Mouse (Mus musculus) intestine, embryonic 16.5 days (tissue): ENCODE measurements around the gene Kpna1. TPM values are rescaled to one million over a fixed set of nuclear protein-coding genes. Genes with fewer than 3 reads are reported as not detected.
A peak's percentile ranks its signal among the peaks of the same experiment; 100 is the strongest.
"Not testable (repeated sequence)": the region's sequence is repeated elsewhere in the genome, so short reads cannot be mapped to it uniquely, and the experiment has no call there.

ENCODE experiments used
- ATAC-seq: fragments of 200-750 bp; cut with Nextera tagmentation; 2 replicates; pipeline ENCODE4 v1.8.0; 2017; ENCODE audit warnings: moderate TSS enrichment, moderate library complexity
- H3K27ac ChIP-seq: fragments of 300-500 bp; sonication (generic); 2 replicates; pipeline ENCODE4 v1.5.1; 2014; ENCODE audit warnings: mild to moderate bottlenecking, low read length
- H3K27me3 ChIP-seq: fragments of 300-500 bp; sonication (generic); replicated peaks from 2 replicates; pipeline ENCODE4 v1.6.1; 2014; ENCODE audit warnings: low read length, control low read depth, mixed read lengths; ENCODE audit not compliant: control insufficient read depth, insufficient read depth
- H3K36me3 ChIP-seq: fragments of 300-500 bp; sonication (generic); 2 replicates; pipeline ENCODE4 v1.6.1; 2014; ENCODE audit warnings: low read length, control low read depth; ENCODE audit not compliant: control insufficient read depth, insufficient read depth
- H3K4me1 ChIP-seq: fragments of 300-500 bp; sonication (generic); 2 replicates; pipeline ENCODE4 v1.6.1; 2014; ENCODE audit warnings: low read length, control low read depth, mixed read lengths; ENCODE audit not compliant: control insufficient read depth, insufficient read depth
- H3K4me2 ChIP-seq: fragments of 300-500 bp; sonication (generic); 2 replicates; pipeline ENCODE4 v1.6.1; 2014; ENCODE audit warnings: low read depth, low read length, control low read depth
- H3K4me3 ChIP-seq: fragments of 300-500 bp; sonication (generic); 2 replicates; pipeline ENCODE4 v1.5.1; 2014; ENCODE audit warnings: mild to moderate bottlenecking, low read length
- H3K9ac ChIP-seq: fragments of 300-500 bp; sonication (generic); 2 replicates; pipeline ENCODE4 v1.6.1; 2014; ENCODE audit warnings: low read depth, low read length
- H3K9me3 ChIP-seq: fragments of 300-500 bp; sonication (generic); 2 replicates; pipeline ENCODE4 v1.6.1; 2016; ENCODE audit warnings: low read length, control low read depth; ENCODE audit not compliant: control insufficient read depth
- WGBS: fragments of 180-500 bp; shearing (Covaris S2); extraction: QIAGEN DNeasy Blood & Tissue Kit; methylation state at CpG from one replicate; pipeline ENCODE4 v1.1.7; 2014; 5-methylcytosine and 5-hydroxymethylcytosine counted together
- polyA plus RNA-seq: library from polyadenylated mRNA; unstranded; fragments of >200 nt; fragmentation: Nextera tagmentation; extraction: Ambion mirVana; gene quantifications from 2 replicates; pipeline ENCODE4 v1.2.1, GENCODE M21; 2015

The Kpna1 gene
- polyA plus RNA-seq, 1 experiment from 2014 or later: 31.6 TPM

DNA sequence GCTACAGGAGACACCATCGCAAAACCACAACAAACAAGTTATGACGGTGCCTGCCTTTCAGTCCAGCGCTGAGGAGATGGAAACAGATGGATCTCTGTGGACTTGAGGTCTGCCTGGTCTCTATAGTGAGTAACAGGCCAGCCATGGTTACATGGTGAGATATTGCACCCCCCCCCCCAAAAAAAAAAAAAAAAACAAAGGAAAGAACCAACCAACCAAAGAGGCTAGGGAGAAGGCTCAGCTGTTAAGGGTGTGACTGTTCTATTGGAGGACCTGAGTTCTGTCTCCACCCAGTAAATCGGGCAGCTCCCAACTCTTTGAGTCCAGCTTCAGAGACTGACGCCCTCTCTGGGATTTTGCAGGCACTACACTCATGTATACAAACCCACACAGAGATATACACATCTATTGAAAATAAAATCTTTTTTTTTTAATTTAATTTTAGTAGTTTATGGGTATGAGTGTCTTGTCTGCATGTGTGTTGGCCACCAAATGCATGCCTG is 25.9 kb upstream of the Kpna1 start:
- H3K36me3 ChIP-seq: peaks cover 3% of the 10 kb centered on the region; the same call in 1 of the 2 replicates
- H3K27me3 ChIP-seq: no peaks in the 10 kb centered on the region
- H3K9me3 ChIP-seq: no peaks in the 10 kb centered on the region
- no peaks in the 10 kb centered on the region for H3K4me1 ChIP-seq
- H3K9ac ChIP-seq: no peak overlapping the region
- H3K4me3 ChIP-seq: no peak overlapping the region
- H3K4me2 ChIP-seq: no peak overlapping the region
- 86% methylated on average over 5 of the region's 5 CpGs for WGBS
- no peak for ATAC-seq
- H3K27ac ChIP-seq: no peak overlapping the region

DNA sequence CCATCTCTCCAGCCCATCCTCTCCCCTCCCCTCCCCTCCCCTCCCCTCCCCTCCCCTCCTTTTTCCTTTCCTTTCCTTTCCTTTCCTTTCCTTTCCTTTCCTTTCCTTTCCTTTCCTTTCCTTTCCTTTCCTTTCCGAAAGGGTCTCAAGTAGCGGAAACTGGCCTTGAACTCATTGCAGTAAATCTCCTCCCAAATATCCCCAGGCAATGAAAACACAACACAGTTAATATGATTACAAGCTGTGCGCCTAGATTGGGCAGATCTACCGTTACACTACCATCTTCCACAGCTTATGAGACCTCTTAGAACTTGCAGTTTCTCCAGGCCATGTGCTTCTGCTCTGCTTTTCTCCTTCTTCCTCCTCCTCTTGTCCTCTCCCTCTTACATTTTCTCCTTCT is 12.6 kb upstream of the Kpna1 start:
- H3K27me3 ChIP-seq, H3K4me1 ChIP-seq, H3K9ac ChIP-seq, H3K36me3 ChIP-seq, H3K9me3 ChIP-seq, H3K27ac ChIP-seq, ATAC-seq, H3K4me3 ChIP-seq, H3K4me2 ChIP-seq: not testable (repeated sequence)
- 82% methylated on average over 3 of the region's 4 CpGs for WGBS

DNA sequence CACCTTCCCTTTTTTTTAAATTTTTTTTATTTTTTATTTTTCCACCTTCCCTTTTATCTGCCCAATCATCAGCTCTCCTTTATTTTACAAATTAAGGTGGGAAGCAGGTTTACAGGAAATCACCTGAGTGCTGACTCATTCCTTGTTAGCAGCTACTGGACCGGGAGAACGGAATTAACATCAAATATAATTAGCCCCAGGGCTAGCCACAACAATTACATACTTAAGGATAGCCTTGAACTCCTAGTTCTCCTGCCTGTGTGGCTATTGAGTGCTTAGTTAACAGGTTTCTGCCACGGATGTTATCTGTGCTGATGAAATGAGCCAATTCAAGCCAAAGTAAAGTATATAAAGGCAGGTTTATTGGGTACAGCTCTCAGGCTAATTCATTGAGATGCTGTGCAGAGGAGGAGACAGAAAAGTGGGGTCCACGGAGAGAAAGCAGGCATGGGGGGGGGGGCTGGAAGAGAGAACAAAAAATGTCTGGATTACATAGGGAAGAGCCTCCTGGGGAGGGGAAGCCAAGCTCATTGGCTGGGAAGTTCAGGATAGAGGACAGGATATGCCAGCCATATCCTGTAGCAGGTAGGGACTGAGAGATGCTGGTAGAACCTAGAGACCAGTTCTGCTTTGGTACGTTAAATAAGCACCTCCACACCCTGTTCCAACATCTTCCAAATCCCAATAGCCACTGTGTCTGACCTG is 12.0 kb upstream of the Kpna1 start:
- H3K9me3 ChIP-seq: no peaks in the 10 kb centered on the region
- H3K4me3 ChIP-seq: no peak overlapping the region
- ATAC-seq: no peak
- no peak overlapping the region for H3K4me2 ChIP-seq
- H3K27me3 ChIP-seq: no peaks in the 10 kb centered on the region
- peaks cover 3% of the 10 kb centered on the region; the same call in 1 of the 2 replicates for H3K4me1 ChIP-seq
- no peak overlapping the region for H3K9ac ChIP-seq
- 53% methylated on average over 5 of the region's 5 CpGs for WGBS
- H3K36me3 ChIP-seq: no peaks in the 10 kb centered on the region
- no peak overlapping the region for H3K27ac ChIP-seq

DNA sequence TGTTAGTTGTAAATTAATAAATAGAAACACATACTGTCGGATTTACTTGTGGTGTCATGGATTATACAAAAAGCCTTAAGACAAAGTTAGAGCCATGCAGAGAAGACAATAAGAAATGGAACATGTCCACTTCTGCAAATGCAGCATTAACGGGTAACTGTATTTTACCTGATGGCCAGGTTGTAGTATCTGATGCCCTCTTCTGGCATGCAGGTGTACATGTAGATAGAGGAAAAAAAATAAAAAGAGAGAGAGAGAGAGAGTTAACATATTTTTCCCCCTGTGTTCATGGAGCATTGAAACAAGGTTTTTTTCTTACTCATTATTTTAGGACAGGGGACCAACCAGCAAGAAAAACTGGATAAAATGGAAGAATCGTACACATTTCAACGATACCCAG is 11.2 kb upstream of the Kpna1 start:
- no peak overlapping the region for H3K4me2 ChIP-seq
- H3K36me3 ChIP-seq: no peaks in the 10 kb centered on the region
- no peaks in the 10 kb centered on the region for H3K27me3 ChIP-seq
- no peaks in the 10 kb centered on the region for H3K9me3 ChIP-seq
- H3K9ac ChIP-seq: no peak overlapping the region
- H3K4me3 ChIP-seq: no peak overlapping the region
- no peak for ATAC-seq
- H3K4me1 ChIP-seq: peaks cover 3% of the 10 kb centered on the region; the same call in 1 of the 2 replicates
- WGBS: 88% methylated on average over 4 of the region's 4 CpGs
- H3K27ac ChIP-seq: no peak overlapping the region

DNA sequence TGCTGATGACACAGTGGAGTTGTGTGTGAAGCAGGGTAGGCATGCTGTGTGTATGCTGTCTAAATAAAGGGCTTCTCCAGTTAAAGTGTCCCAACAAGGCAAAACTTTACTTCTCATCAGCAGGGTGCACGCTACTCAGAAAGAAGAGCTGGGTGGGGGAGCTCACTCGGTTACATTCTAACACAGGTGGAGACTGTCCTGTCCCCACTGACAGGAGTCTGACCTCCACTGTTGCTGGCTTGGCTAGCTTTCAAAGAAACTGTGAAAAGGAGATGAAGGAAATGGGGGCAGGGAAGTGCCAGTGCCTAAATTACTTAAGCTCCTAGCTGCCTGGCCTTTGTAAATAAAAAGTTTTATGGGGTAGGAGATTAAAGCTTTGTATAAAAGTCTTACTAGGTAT is 10.4 kb upstream of the Kpna1 start:
- no peaks in the 10 kb centered on the region for H3K36me3 ChIP-seq
- H3K27ac ChIP-seq: no peak overlapping the region
- no peak overlapping the region for H3K4me2 ChIP-seq
- WGBS: 10% methylated on average over 2 of the region's 2 CpGs
- ATAC-seq: peak; percentile 74
- no peak overlapping the region for H3K9ac ChIP-seq
- peaks cover 3% of the 10 kb centered on the region; the same call in 1 of the 2 replicates for H3K4me1 ChIP-seq
- no peaks in the 10 kb centered on the region for H3K27me3 ChIP-seq
- H3K4me3 ChIP-seq: no peak overlapping the region
- no peaks in the 10 kb centered on the region for H3K9me3 ChIP-seq

DNA sequence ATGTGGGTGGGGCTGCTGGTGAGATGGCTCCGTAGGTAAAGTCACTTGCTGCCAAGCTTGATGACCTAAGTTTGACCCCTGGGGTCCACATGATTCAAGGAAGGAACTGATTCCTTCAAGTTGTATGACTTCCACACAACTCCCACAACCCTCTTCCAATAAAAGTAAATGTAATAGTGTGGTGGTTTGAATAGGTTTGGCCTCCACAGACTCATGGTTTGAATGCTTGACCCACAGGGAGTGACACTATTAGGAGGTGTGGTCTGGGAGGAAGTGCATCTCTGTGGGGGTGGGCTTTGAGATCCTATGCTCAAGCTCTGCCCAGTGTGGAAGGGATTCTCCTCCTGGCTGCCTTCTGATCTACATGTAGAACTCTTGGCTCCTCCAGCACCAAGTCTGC is 4.5 kb upstream of the Kpna1 start:
- no peak overlapping the region for H3K9ac ChIP-seq
- no peaks in the 10 kb centered on the region for H3K27me3 ChIP-seq
- H3K27ac ChIP-seq: no peak overlapping the region
- no peaks in the 10 kb centered on the region for H3K9me3 ChIP-seq
- H3K4me1 ChIP-seq: no peaks in the 10 kb centered on the region
- H3K36me3 ChIP-seq: no peaks in the 10 kb centered on the region
- ATAC-seq: no peak
- H3K4me2 ChIP-seq: no peak overlapping the region
- WGBS: 31% methylated on average over 1 of the region's 1 CpGs
- H3K4me3 ChIP-seq: no peak overlapping the region

DNA sequence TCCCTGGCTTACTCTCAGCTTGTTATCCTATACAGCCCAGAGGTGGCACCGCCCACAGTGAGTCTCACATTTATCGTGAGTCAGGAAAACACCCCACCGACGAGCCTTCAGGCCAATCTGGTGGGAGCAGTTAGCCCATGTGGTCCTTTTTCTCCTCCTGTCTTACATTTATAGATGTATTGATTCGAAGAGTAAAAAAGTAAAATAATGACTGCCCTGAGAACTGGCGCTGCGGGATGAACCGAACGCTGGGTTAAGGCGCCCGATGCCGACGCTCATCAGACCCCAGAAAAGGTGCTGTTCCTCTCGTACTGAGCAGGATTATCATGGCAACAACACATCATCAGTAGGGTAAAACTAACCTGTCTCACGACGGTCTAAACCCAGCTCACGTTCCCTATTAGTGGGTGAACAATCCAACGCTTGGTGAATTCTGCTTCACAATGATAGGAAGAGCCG is 2.8 kb downstream of the Kpna1 start:
- H3K9me3 ChIP-seq: no peaks in the 10 kb centered on the region
- WGBS: 44% methylated on average over 19 of the region's 19 CpGs
- no peak overlapping the region for H3K9ac ChIP-seq
- H3K27ac ChIP-seq: no peak overlapping the region
- H3K4me2 ChIP-seq: no peak overlapping the region
- peaks cover 6% of the 10 kb centered on the region; the same call in 1 of the 2 replicates for H3K4me1 ChIP-seq
- H3K36me3 ChIP-seq: no peaks in the 10 kb centered on the region
- no peak overlapping the region for H3K4me3 ChIP-seq
- H3K27me3 ChIP-seq: no peaks in the 10 kb centered on the region
- ATAC-seq: peak; percentile 81

DNA sequence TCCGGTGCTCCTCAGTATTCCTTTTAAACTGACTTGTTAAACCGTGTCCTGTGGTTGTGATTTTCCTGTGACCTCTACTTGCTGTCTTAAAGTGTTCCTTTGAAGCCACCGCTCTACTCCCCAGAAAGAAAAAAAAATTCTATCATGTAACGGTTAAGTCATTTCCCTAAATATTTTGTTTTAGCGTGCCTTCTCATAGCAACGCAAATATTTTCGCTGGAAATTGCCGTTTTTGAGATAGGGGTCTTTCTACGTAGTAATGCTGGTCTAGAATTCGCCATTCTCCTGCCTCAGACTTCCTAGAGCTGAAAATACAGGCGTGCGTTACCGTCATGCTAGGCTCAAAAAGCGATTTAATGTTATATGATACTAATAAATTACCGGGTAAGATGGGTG is 4.0 kb downstream of the Kpna1 start:
- Histone ChIP-seq H3K27ac (no peak overlapping the region), H3K4me1 (peaks cover 6% of the 10 kb centered on the region), H3K4me2 (peak overlapping the region; percentile 68), H3K27me3 (no peaks in the 10 kb centered on the region), H3K36me3 (no peaks in the 10 kb centered on the region), H3K9ac (peak overlapping the region; percentile 56), H3K4me3 (peak overlapping the region; percentile 86), H3K9me3 (no peaks in the 10 kb centered on the region)
- 5% methylated on average over 15 of the region's 15 CpGs for WGBS
- no peak for ATAC-seq

DNA sequence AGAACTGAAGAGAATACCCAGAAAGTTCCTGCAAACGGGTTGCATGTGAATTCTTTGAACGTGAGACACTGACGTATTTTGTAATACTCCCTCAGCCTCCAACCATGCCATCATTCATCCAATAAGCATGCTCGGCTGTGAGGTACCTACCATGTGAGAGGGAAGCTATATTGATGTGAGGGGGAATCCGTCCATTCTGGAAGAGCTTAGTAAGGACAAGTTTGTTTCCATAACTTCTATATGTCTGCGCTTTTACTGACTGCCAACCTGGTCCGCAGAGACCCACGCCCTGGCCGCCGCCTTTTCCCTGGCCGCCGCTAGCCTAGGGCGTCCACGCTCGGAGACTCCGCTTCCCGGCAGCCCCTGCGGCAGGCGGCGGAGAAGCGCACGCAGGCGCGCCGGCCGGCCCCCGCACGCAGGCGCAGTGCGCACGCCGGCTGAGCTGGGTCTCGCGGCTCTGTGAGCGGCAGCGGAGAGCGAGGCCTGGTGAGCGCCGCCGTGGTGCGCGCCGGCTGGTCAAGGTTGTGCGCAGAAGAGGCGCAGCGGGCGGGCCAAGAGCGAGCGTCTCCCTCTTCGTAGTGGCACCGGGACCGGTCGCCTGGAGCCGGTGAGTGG is 4.5 kb downstream of the Kpna1 start:
- H3K9ac ChIP-seq: peak overlapping the region; percentile 89
- no peaks in the 10 kb centered on the region for H3K9me3 ChIP-seq
- H3K36me3 ChIP-seq: no peaks in the 10 kb centered on the region
- WGBS: under 1% methylated on average over 40 of the region's 54 CpGs
- peak overlapping the region; percentile 86 for H3K4me3 ChIP-seq
- ATAC-seq: peak; percentile 96
- no peaks in the 10 kb centered on the region for H3K27me3 ChIP-seq
- H3K4me1 ChIP-seq: peaks cover 9% of the 10 kb centered on the region
- peak overlapping the region; percentile 98 for H3K27ac ChIP-seq
- peak overlapping the region; percentile 68 for H3K4me2 ChIP-seq
